Mouse (Mus musculus) midbrain, postnatal 0 days (tissue): ENCODE results near the gene Tsga13. TPM values are rescaled to one million over a fixed set of nuclear protein-coding genes. Genes with fewer than 3 reads are reported as not detected.
A peak's percentile ranks its signal among the peaks of the same experiment; 100 is the strongest.

Source experiments
- ATAC-seq: fragments of 200-750 bp; cut with Nextera tagmentation; 2 replicates; pipeline ENCODE4 v1.8.0; 2017; ENCODE audit warnings: moderate number of reproducible peaks, mild to moderate bottlenecking, moderate TSS enrichment, moderate library complexity; ENCODE audit not compliant: low FRiP score
- DNase-seq: peaks from one replicate; pipeline ENCODE4 v3.0.0-alpha.2; 2015; ENCODE audit warnings: low spot score
- H3K27ac ChIP-seq: fragments of 300-500 bp; sonication (generic); 2 replicates; pipeline ENCODE4 v1.5.1; 2014; ENCODE audit warnings: low read depth, mild to moderate bottlenecking, low read length, mixed read lengths
- H3K27me3 ChIP-seq: fragments of 300-500 bp; sonication (generic); 2 replicates; pipeline ENCODE4 v1.6.1; 2014; ENCODE audit warnings: low read length, control low read depth, mixed read lengths; ENCODE audit not compliant: insufficient read depth
- H3K36me3 ChIP-seq: fragments of 300-500 bp; sonication (generic); 2 replicates; pipeline ENCODE4 v1.6.1; 2014; ENCODE audit warnings: low read length, control low read depth, mixed read lengths; ENCODE audit not compliant: insufficient read depth
- H3K4me1 ChIP-seq: fragments of 300-500 bp; sonication (generic); 2 replicates; pipeline ENCODE4 v1.6.1; 2014; ENCODE audit warnings: mild to moderate bottlenecking, control low read depth, antibody characterized with exemption, low read length, mixed read lengths; ENCODE audit not compliant: insufficient read depth
- H3K4me2 ChIP-seq: fragments of 300-500 bp; sonication (generic); 2 replicates; pipeline ENCODE4 v1.6.1; 2014; ENCODE audit warnings: low read depth, mild to moderate bottlenecking, low read length, mixed read lengths; ENCODE audit not compliant: poor library complexity, severe bottlenecking
- H3K4me3 ChIP-seq: fragments of 300-500 bp; sonication (generic); 2 replicates; pipeline ENCODE4 v1.5.1; 2014; ENCODE audit warnings: low read depth, mild to moderate bottlenecking, low read length, moderate library complexity
- H3K9ac ChIP-seq: fragments of 300-500 bp; sonication (generic); replicated peaks from 2 replicates; pipeline ENCODE4 v1.6.1; 2014; ENCODE audit warnings: mild to moderate bottlenecking, low read length, moderate library complexity, mixed read lengths; ENCODE audit not compliant: poor library complexity, severe bottlenecking
- H3K9me3 ChIP-seq: fragments of 300-500 bp; sonication (generic); 2 replicates; pipeline ENCODE4 v1.6.1; 2016; ENCODE audit warnings: low read length, control low read depth
- CTCF ChIP-seq: IDR thresholded peaks from 2 replicates; pipeline ENCODE4 v1.5.1; 2016; ENCODE audit warnings: antibody characterized with exemption, mild to moderate bottlenecking
- WGBS: fragments of 180-500 bp; shearing (Covaris S2); extraction: QIAGEN DNeasy Blood & Tissue Kit; methylation state at CpG from one replicate; pipeline ENCODE4 v1.1.7; 2014; 5-methylcytosine and 5-hydroxymethylcytosine counted together
- polyA plus RNA-seq: library from polyadenylated mRNA; unstranded; fragments of >200 nt; fragmentation: Nextera tagmentation; extraction: Ambion mirVana; gene quantifications from 2 replicates; pipeline ENCODE4 v1.2.1, GENCODE M21; 2015
- total RNA-seq: library from RNA; depleted of rRNA; stranded (reverse); fragments of >200 nt; gene quantifications from 2 replicates; pipeline ENCODE4 v1.2.3, GENCODE M21; 2014

Gene Tsga13
- total and polyA plus RNA-seq, 2 experiments from 2014 or later: 0.11 to 0.67 TPM

GRCm38 (mm10) chr6:30921826-30922225 is 6.5 kb upstream of the Tsga13 start:
- peak overlapping the region; percentile 33; the same call in 1 of the 2 replicates for H3K4me3 ChIP-seq
- DNase-seq (no peak), ATAC-seq (no peak)
- H3K27ac ChIP-seq: no peak overlapping the region
- peaks cover 5% of the 10 kb centered on the region for H3K4me1 ChIP-seq
- no peaks in the 10 kb centered on the region for H3K36me3 ChIP-seq
- H3K4me2 ChIP-seq: peak overlapping the region; percentile 61
- H3K27me3 ChIP-seq: no peaks in the 10 kb centered on the region
- no peaks in the 10 kb centered on the region for H3K9me3 ChIP-seq
- no peak overlapping the region for H3K9ac ChIP-seq
- 66% methylated on average over 10 of the region's 11 CpGs for WGBS
- no peak for TF ChIP-seq CTCF

- H3K4me2 ChIP-seq: peak overlapping the region; percentile 61
- H3K9ac ChIP-seq: peak overlapping the region; percentile 55
- no peaks in the 10 kb centered on the region for H3K9me3 ChIP-seq
- ATAC-seq (peak; percentile 52; the same call in 1 of the 2 replicates), DNase-seq (peak; percentile 68)
- H3K4me1 ChIP-seq: peaks cover 5% of the 10 kb centered on the region
- WGBS: 22% methylated on average over 21 of the region's 21 CpGs
- H3K4me3 ChIP-seq: peak overlapping the region; percentile 33
- no peak for TF ChIP-seq CTCF
- H3K27ac ChIP-seq: peak overlapping the region; percentile 26; the same call in 1 of the 2 replicates
- H3K36me3 ChIP-seq: no peaks in the 10 kb centered on the region
- no peaks in the 10 kb centered on the region for H3K27me3 ChIP-seq
Observed at GRCm38 (mm10) chr6:30920834-30921675, 5.7 kb upstream of the Tsga13 start.

GRCm38 (mm10) chr6:30907970-30908369 is 7.4 kb downstream of the Tsga13 start:
- no peak overlapping the region for H3K9ac ChIP-seq
- ATAC-seq: no peak
- no peaks in the 10 kb centered on the region for H3K27me3 ChIP-seq
- H3K27ac ChIP-seq: no peak overlapping the region
- 41% methylated on average over 3 of the region's 3 CpGs for WGBS
- H3K36me3 ChIP-seq: no peaks in the 10 kb centered on the region
- TF ChIP-seq CTCF: no peak
- H3K4me3 ChIP-seq: no peak overlapping the region
- 0 out of 2 replicates have a peak overlapping the region, but pooled peaks have one; percentile 9 for H3K4me2 ChIP-seq
- H3K4me1 ChIP-seq: peaks cover 4% of the 10 kb centered on the region; the same call in 1 of the 2 replicates
- H3K9me3 ChIP-seq: no peaks in the 10 kb centered on the region
- no peak for DNase-seq

- Histone ChIP-seq H3K27me3 (no peaks in the 10 kb centered on the region), H3K27ac (no peak overlapping the region), H3K36me3 (no peaks in the 10 kb centered on the region), H3K4me2 (no peak overlapping the region), H3K4me1 (peaks cover 4% of the 10 kb centered on the region; the same call in 1 of the 2 replicates), H3K9ac (no peak overlapping the region), H3K4me3 (no peak overlapping the region), H3K9me3 (no peaks in the 10 kb centered on the region)
- ATAC-seq: no peak
- 79% methylated on average over 5 of the region's 5 CpGs for WGBS
- no peak for DNase-seq
- no peak for TF ChIP-seq CTCF
Observed at GRCm38 (mm10) chr6:30904911-30905310, 10.5 kb downstream of the Tsga13 start.

- Histone ChIP-seq H3K27ac (no peak overlapping the region), H3K4me1 (peaks cover 4% of the 10 kb centered on the region; the same call in 1 of the 2 replicates), H3K4me3 (no peak overlapping the region), H3K9ac (no peak overlapping the region), H3K36me3 (no peaks in the 10 kb centered on the region), H3K27me3 (no peaks in the 10 kb centered on the region), H3K4me2 (no peak overlapping the region), H3K9me3 (no peaks in the 10 kb centered on the region)
- WGBS: 62% methylated on average over 3 of the region's 3 CpGs
- ATAC-seq: no peak
- no peak for TF ChIP-seq CTCF
- no peak for DNase-seq
Observed at GRCm38 (mm10) chr6:30904033-30904432, 11.3 kb downstream of the Tsga13 start.

- H3K27me3 ChIP-seq: no peaks in the 10 kb centered on the region
- DNase-seq (no peak), ATAC-seq (no peak)
- no peaks in the 10 kb centered on the region for H3K4me1 ChIP-seq
- no peaks in the 10 kb centered on the region for H3K9me3 ChIP-seq
- H3K36me3 ChIP-seq: no peaks in the 10 kb centered on the region
- WGBS: 80% methylated on average over 6 of the region's 6 CpGs
- H3K4me2 ChIP-seq: no peak overlapping the region
- TF ChIP-seq CTCF: no peak
- H3K27ac ChIP-seq: no peak overlapping the region
- no peak overlapping the region for H3K9ac ChIP-seq
- H3K4me3 ChIP-seq: no peak overlapping the region
Observed at GRCm38 (mm10) chr6:30897520-30897919, 17.9 kb downstream of the Tsga13 start.
